Mouse (Mus musculus): Measurements from ENCODE around the gene Pllp. TPM values are rescaled to one million over a fixed set of nuclear protein-coding genes. Genes with fewer than 3 reads are reported as not detected.

The Pllp gene
- polyA plus RNA-seq, 1 experiment from 2014 or later, result 0.27 TPM

- peaks cover 77% of the 10 kb centered on the region for H3K36me3 ChIP-seq (replicated peaks)
- H3K4me3 ChIP-seq, result no peak overlapping the region
- WGBS, result 82% methylated on average over 5 of the region's 5 CpGs
- DNase-seq (ENCODE audit: low spot score), result no peak
- no peak overlapping the region for H3K27ac ChIP-seq (replicated peaks)
- no peaks in the 10 kb centered on the region for H3K9me3 ChIP-seq
- no peaks in the 10 kb centered on the region for H3K27me3 ChIP-seq (replicated peaks; ENCODE audit: low read depth, poor library complexity, severe bottlenecking)
- H3K4me1 ChIP-seq, result peaks cover 12% of the 10 kb centered on the region
Measured at GRCm38 (mm10) chr8:94674384-94674783, 21.7 kb downstream of the Pllp start.

GRCm38 (mm10) chr8:94666456-94667308 is 29.4 kb downstream of the Pllp start, which contains the start of gene Arl2bp:
Gene Arl2bp, plus strand, starts transcription at chr8:94666600.
- Histone ChIP-seq H3K36me3 (replicated peaks) (peaks cover 41% of the 10 kb centered on the region), H3K4me1 (peaks cover 21% of the 10 kb centered on the region), H3K4me3 (peak within 1 kb of the TSS; percentile 74), H3K27me3 (replicated peaks; ENCODE audit: low read depth, poor library complexity, severe bottlenecking) (no peaks in the 10 kb centered on the region), H3K27ac (replicated peaks) (peak within 1 kb of the TSS; percentile 96), H3K9me3 (no peaks in the 10 kb centered on the region)
- under 1% methylated on average over 74 of the region's 74 CpGs for WGBS
- DNase-seq (ENCODE audit: low spot score), result peak; percentile 96

GRCm38 (mm10) chr8:94664722-94665121 is 31.4 kb downstream of the Pllp start:
- H3K36me3 ChIP-seq (replicated peaks), result peaks cover 33% of the 10 kb centered on the region
- no peaks in the 10 kb centered on the region for H3K27me3 ChIP-seq (replicated peaks; ENCODE audit: low read depth, poor library complexity, severe bottlenecking)
- 81% methylated on average over 2 of the region's 2 CpGs for WGBS
- H3K9me3 ChIP-seq, result no peaks in the 10 kb centered on the region
- no peak overlapping the region for H3K27ac ChIP-seq (replicated peaks)
- DNase-seq (ENCODE audit: low spot score), result no peak
- H3K4me3 ChIP-seq, result no peak overlapping the region
- H3K4me1 ChIP-seq, result peaks cover 21% of the 10 kb centered on the region

- Histone ChIP-seq H3K4me3 (no peak overlapping the region), H3K36me3 (replicated peaks) (peaks cover 48% of the 10 kb centered on the region), H3K4me1 (no peaks in the 10 kb centered on the region), H3K9me3 (no peaks in the 10 kb centered on the region), H3K27ac (replicated peaks) (no peak overlapping the region), H3K27me3 (replicated peaks; ENCODE audit: low read depth, poor library complexity, severe bottlenecking) (no peaks in the 10 kb centered on the region)
- 88% methylated on average over 4 of the region's 4 CpGs for WGBS
- DNase-seq (ENCODE audit: low spot score), result no peak
Measured at GRCm38 (mm10) chr8:94660418-94660817, 35.7 kb downstream of the Pllp start.

GRCm38 (mm10) chr8:94658031-94658430 is 38.0 kb downstream of the Pllp start:
- Histone ChIP-seq H3K27ac (replicated peaks) (no peak overlapping the region), H3K4me1 (no peaks in the 10 kb centered on the region), H3K36me3 (replicated peaks) (peaks cover 69% of the 10 kb centered on the region), H3K9me3 (no peaks in the 10 kb centered on the region), H3K4me3 (no peak overlapping the region), H3K27me3 (replicated peaks; ENCODE audit: low read depth, poor library complexity, severe bottlenecking) (no peaks in the 10 kb centered on the region)
- DNase-seq (ENCODE audit: low spot score), result no peak
- 94% methylated on average over 2 of the region's 2 CpGs for WGBS

- H3K9me3 ChIP-seq, result no peaks in the 10 kb centered on the region
- DNase-seq (ENCODE audit: low spot score), result no peak
- H3K4me1 ChIP-seq, result no peaks in the 10 kb centered on the region
- H3K36me3 ChIP-seq (replicated peaks), result peaks cover 86% of the 10 kb centered on the region
- H3K4me3 ChIP-seq, result no peak overlapping the region
- no peak overlapping the region for H3K27ac ChIP-seq (replicated peaks)
- H3K27me3 ChIP-seq (replicated peaks; ENCODE audit: low read depth, poor library complexity, severe bottlenecking), result no peaks in the 10 kb centered on the region
Measured at GRCm38 (mm10) chr8:94654994-94655393, 41.1 kb downstream of the Pllp start.

GRCm38 (mm10) chr8:94652951-94653350 is 43.1 kb downstream of the Pllp start:
- Histone ChIP-seq H3K36me3 (replicated peaks) (peaks cover 91% of the 10 kb centered on the region), H3K4me1 (no peaks in the 10 kb centered on the region), H3K27ac (replicated peaks) (no peak overlapping the region), H3K9me3 (no peaks in the 10 kb centered on the region), H3K27me3 (replicated peaks; ENCODE audit: low read depth, poor library complexity, severe bottlenecking) (no peaks in the 10 kb centered on the region), H3K4me3 (no peak overlapping the region)
- WGBS, result 88% methylated on average over 3 of the region's 3 CpGs
- DNase-seq (ENCODE audit: low spot score), result no peak

- Histone ChIP-seq H3K36me3 (replicated peaks) (peaks cover 90% of the 10 kb centered on the region), H3K9me3 (no peaks in the 10 kb centered on the region), H3K27ac (replicated peaks) (no peak overlapping the region), H3K4me3 (no peak overlapping the region), H3K4me1 (no peaks in the 10 kb centered on the region), H3K27me3 (replicated peaks; ENCODE audit: low read depth, poor library complexity, severe bottlenecking) (no peaks in the 10 kb centered on the region)
- DNase-seq (ENCODE audit: low spot score), result no peak
- WGBS, result 47% methylated on average over 3 of the region's 3 CpGs
Measured at GRCm38 (mm10) chr8:94649496-94649895, 46.6 kb downstream of the Pllp start.

- 89% methylated on average over 3 of the region's 3 CpGs for WGBS
- H3K36me3 ChIP-seq (replicated peaks), result peaks cover 91% of the 10 kb centered on the region
- no peaks in the 10 kb centered on the region for H3K4me1 ChIP-seq
- no peak for DNase-seq (ENCODE audit: low spot score)
- H3K4me3 ChIP-seq, result no peak overlapping the region
- no peaks in the 10 kb centered on the region for H3K27me3 ChIP-seq (replicated peaks; ENCODE audit: low read depth, poor library complexity, severe bottlenecking)
- H3K27ac ChIP-seq (replicated peaks), result no peak overlapping the region
- H3K9me3 ChIP-seq, result no peaks in the 10 kb centered on the region
Measured at GRCm38 (mm10) chr8:94646165-94646564, 49.9 kb downstream of the Pllp start.

- peaks cover 92% of the 10 kb centered on the region for H3K36me3 ChIP-seq (replicated peaks)
Measured at GRCm38 (mm10) chr8:94645202-94645601, 50.9 kb downstream of the Pllp start.

GRCm38 (mm10) chr8:94641938-94642337 is 54.1 kb downstream of the Pllp start:
- H3K27ac ChIP-seq (replicated peaks), result no peak overlapping the region
- 89% methylated on average over 3 of the region's 3 CpGs for WGBS
- peaks cover 95% of the 10 kb centered on the region for H3K36me3 ChIP-seq (replicated peaks)
- H3K4me3 ChIP-seq, result no peak overlapping the region
- H3K9me3 ChIP-seq, result no peaks in the 10 kb centered on the region
- no peaks in the 10 kb centered on the region for H3K27me3 ChIP-seq (replicated peaks; ENCODE audit: low read depth, poor library complexity, severe bottlenecking)
- no peak for DNase-seq (ENCODE audit: low spot score)
- H3K4me1 ChIP-seq, result no peaks in the 10 kb centered on the region

More at GRCm38 (mm10) chr8:94645202-94645601, 50.9 kb downstream of the Pllp start:
- no peaks in the 10 kb centered on the region for H3K9me3 ChIP-seq
- no peaks in the 10 kb centered on the region for H3K27me3 ChIP-seq (replicated peaks; ENCODE audit: low read depth, poor library complexity, severe bottlenecking)
- no peak for DNase-seq (ENCODE audit: low spot score)
- H3K4me1 ChIP-seq, result no peaks in the 10 kb centered on the region
- H3K27ac ChIP-seq (replicated peaks), result no peak overlapping the region
- no peak overlapping the region for H3K4me3 ChIP-seq
- WGBS, result 55% methylated on average over 1 of the region's 1 CpGs

- H3K4me3 ChIP-seq, result no peak overlapping the region
- peaks cover 95% of the 10 kb centered on the region for H3K36me3 ChIP-seq (replicated peaks)
- DNase-seq (ENCODE audit: low spot score), result no peak
- H3K27me3 ChIP-seq (replicated peaks; ENCODE audit: low read depth, poor library complexity, severe bottlenecking), result no peaks in the 10 kb centered on the region
- H3K9me3 ChIP-seq, result no peaks in the 10 kb centered on the region
- no peak overlapping the region for H3K27ac ChIP-seq (replicated peaks)
- no peaks in the 10 kb centered on the region for H3K4me1 ChIP-seq
- WGBS, result 96% methylated on average over 2 of the region's 2 CpGs
Measured at GRCm38 (mm10) chr8:94641183-94641582, 54.9 kb downstream of the Pllp start.

GRCm38 (mm10) chr8:94634211-94634610 is 61.9 kb downstream of the Pllp start:
- peaks cover 98% of the 10 kb centered on the region for H3K36me3 ChIP-seq (replicated peaks)
- H3K27ac ChIP-seq (replicated peaks), result no peak overlapping the region
- no peaks in the 10 kb centered on the region for H3K4me1 ChIP-seq
- H3K27me3 ChIP-seq (replicated peaks; ENCODE audit: low read depth, poor library complexity, severe bottlenecking), result no peaks in the 10 kb centered on the region
- DNase-seq (ENCODE audit: low spot score), result no peak
- H3K4me3 ChIP-seq, result no peak overlapping the region
- no peaks in the 10 kb centered on the region for H3K9me3 ChIP-seq

Data from embryonic facial prominence, embryonic 10.5 days (tissue).